Comparison of ENCODE assay signal across 11 mouse cellular contexts in the genomic region with DNA sequence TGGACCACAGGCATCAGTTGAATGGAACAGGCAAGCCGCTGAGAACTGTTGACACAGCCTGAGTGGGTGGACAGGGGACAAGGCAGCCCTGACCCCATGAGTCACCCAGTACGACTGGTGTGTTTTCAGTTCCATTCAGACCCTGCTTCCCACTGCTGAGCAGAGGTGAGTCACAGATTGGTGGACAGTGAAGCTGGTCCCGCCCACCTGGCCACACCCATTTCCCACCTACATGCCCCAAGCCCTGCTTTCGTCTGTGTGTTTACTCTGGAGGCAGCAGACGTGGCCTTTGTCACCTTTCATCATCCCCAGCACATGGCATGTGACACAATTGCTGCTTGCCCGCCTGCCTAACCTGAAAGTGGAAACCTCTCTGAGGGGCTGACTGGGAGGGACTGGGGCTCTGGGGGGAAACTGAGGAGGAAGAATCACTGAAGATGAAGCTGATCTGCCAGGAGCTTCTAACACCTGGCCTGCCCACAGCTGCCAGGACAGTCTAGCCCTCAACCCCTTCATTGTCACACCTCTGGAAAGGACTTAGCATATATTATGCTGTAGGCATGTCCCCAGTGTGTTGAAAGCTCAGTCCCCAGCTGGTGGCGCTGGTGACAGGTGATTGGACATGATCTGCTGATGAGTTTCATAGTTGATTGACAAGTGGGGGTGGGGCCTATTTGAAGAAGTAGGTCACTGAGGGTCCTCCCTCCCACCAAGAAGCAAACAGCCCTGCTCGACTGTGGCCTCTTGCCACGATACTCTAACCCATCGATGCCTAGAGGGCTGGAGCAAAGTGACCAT.
DNase-seq lines count a peak whose midpoint lies in the region; ATAC-seq lines count a peak whose summit lies in the region.
"Had no signal": no experiment of that assay in that cellular context is flagged by ENCODE, and none has a peak within 500 bp of the region (broad histone marks: within the 10 kb centered on the region; RNA-seq: fewer than 3 reads in every experiment).

No protein-coding gene starts in this region.

- no peak overlapping the region for H3K4me2 ChIP-seq in kidney, embryonic 15.5 days
- H3K4me2 ChIP-seq in liver, embryonic 16.5 days (ENCODE audit: low read depth, low read length), result no peak overlapping the region
- H3K4me2 ChIP-seq: heart, embryonic 11.5 days; midbrain, embryonic 12.5 days had no signal

- no peaks in the 10 kb centered on the region for H3K9me3 ChIP-seq in kidney, embryonic 15.5 days (replicated peaks)
- no peaks in the 10 kb centered on the region for H3K9me3 ChIP-seq in liver, embryonic 16.5 days (replicated peaks; ENCODE audit: control insufficient read depth, low read length)
- H3K9me3 ChIP-seq: midbrain, embryonic 12.5 days had no signal

- H3K9ac ChIP-seq in kidney, embryonic 15.5 days, result no peak overlapping the region
- no peak overlapping the region for H3K9ac ChIP-seq in liver, embryonic 16.5 days (ENCODE audit: low read depth, low read length)
- H3K9ac ChIP-seq: midbrain, embryonic 12.5 days had no signal

- WGBS in kidney, embryonic 15.5 days, result 34% methylated on average over 10 of the region's 10 CpGs
- 22% methylated on average over 10 of the region's 10 CpGs for WGBS in liver, embryonic 16.5 days (ENCODE audit: insufficient replicate concordance)

- H3K4me1 ChIP-seq in kidney, embryonic 15.5 days, result 0 out of 2 replicates have a peak, but pooled peaks cover 4% of the 10 kb centered on the region
- H3K4me1 ChIP-seq in liver, embryonic 16.5 days (ENCODE audit: control insufficient read depth, low read depth, low read length), result no peaks in the 10 kb centered on the region
- H3K4me1 ChIP-seq: midbrain, embryonic 12.5 days had no signal

- H3K36me3 ChIP-seq in kidney, embryonic 15.5 days, result no peaks in the 10 kb centered on the region
- no peaks in the 10 kb centered on the region for H3K36me3 ChIP-seq in liver, embryonic 16.5 days (ENCODE audit: control insufficient read depth, insufficient read depth)
- H3K36me3 ChIP-seq: midbrain, embryonic 12.5 days had no signal

- DNase-seq in kidney, adult 18-20 months, result no peak
- DNase-seq in A20 (ENCODE audit: low read depth, low spot score), result peak; percentile 48
- DNase-seq in c-Kit-positive CD71-negative TER-119-negative erythroid progenitor cells, embryonic 14.5 days (ENCODE audit: low read depth), result peak; percentile 44
- DNase-seq in layer of hippocampus, adult 11-12 months (ENCODE audit: low spot score), result no peak
- no peak for DNase-seq in left cerebral cortex, adult 8-10 months (ENCODE audit: low spot score in 2 of 2)
- DNase-seq: cerebellum, adult 9-11 months had no signal

- H3K4me3 ChIP-seq in kidney, embryonic 15.5 days (replicated peaks), result no peak overlapping the region
- H3K4me3 ChIP-seq in liver, embryonic 16.5 days (ENCODE audit: low read depth, low read length), result no peak overlapping the region
- H3K4me3 ChIP-seq: midbrain, embryonic 12.5 days had no signal

- no peak overlapping the region for H3K27ac ChIP-seq in kidney, embryonic 15.5 days
- H3K27ac ChIP-seq in liver, embryonic 16.5 days (ENCODE audit: low read length), result peak overlapping the region; percentile 63
- H3K27ac ChIP-seq: midbrain, embryonic 12.5 days had no signal

- ATAC-seq in kidney, embryonic 15.5 days (replicated peaks; ENCODE audit: low FRiP score), result 0 out of 2 replicates have a peak, but pooled peaks have one; percentile 22
- peak; percentile 92 for ATAC-seq in liver, embryonic 16.5 days (ENCODE audit: low read depth)
- no peak for ATAC-seq in inflammation-experienced regulatory T-cells, adult 6 months

- H3K27me3 ChIP-seq in kidney, embryonic 15.5 days, result 0 out of 2 replicates have a peak, but pooled peaks cover 5% of the 10 kb centered on the region
- no peaks in the 10 kb centered on the region for H3K27me3 ChIP-seq in liver, embryonic 16.5 days (ENCODE audit: control insufficient read depth, insufficient read depth, low read depth, low read length)
- H3K27me3 ChIP-seq: midbrain, embryonic 12.5 days had no signal

Comparison
In these comparisons a context has a peak if more than half of its experiments do, and no peak if none do; other contexts are left out.
1. DNase-seq: peak in A20 (single experiment) and c-Kit-positive CD71-negative TER-119-negative erythroid progenitor cells, embryonic 14.5 days (single experiment); none in kidney, adult 18-20 months (single experiment), layer of hippocampus, adult 11-12 months (single experiment) and left cerebral cortex, adult 8-10 months (0 of 2).